ENCODE assay signal across 6 mouse cellular contexts in genomic region chr14:52991328-52991665, GRCm38 (mm10).
A peak's percentile ranks its signal among the peaks of the same experiment; 100 is the strongest.
DNase-seq lines count a peak whose midpoint lies in the region; ATAC-seq lines count a peak whose summit lies in the region.
"Not testable (repeated sequence)": the region's sequence is repeated elsewhere in the genome, so short reads cannot be mapped to it uniquely, and the experiment has no call there.

No protein-coding gene starts in this region.

- H3K27me3 ChIP-seq in forebrain, embryonic 14.5 days (replicated peaks; ENCODE audit: control insufficient read depth, insufficient read depth, low read length); hindbrain, embryonic 11.5 days (ENCODE audit: control insufficient read depth, insufficient read depth, low read length); hindbrain, embryonic 15.5 days; midbrain, embryonic 11.5 days (ENCODE audit: control insufficient read depth, insufficient read depth, low read length); midbrain, embryonic 15.5 days (replicated peaks); neural tube, embryonic 12.5 days (replicated peaks): not testable (repeated sequence)

- not testable (repeated sequence) for H3K27ac ChIP-seq in forebrain, embryonic 14.5 days (ENCODE audit: low read depth, low read length); hindbrain, embryonic 11.5 days (ENCODE audit: low read depth, low read length); hindbrain, embryonic 15.5 days (replicated peaks); midbrain, embryonic 11.5 days (ENCODE audit: low read depth, low read length); midbrain, embryonic 15.5 days; neural tube, embryonic 12.5 days

- WGBS in forebrain, embryonic 14.5 days, result no CpG with 5 or more reads among the region's 3 CpGs
- no CpG with 5 or more reads among the region's 3 CpGs for WGBS in hindbrain, embryonic 11.5 days
- WGBS in hindbrain, embryonic 15.5 days, result no CpG with 5 or more reads among the region's 3 CpGs
- no CpG with 5 or more reads among the region's 3 CpGs for WGBS in midbrain, embryonic 11.5 days
- no CpG with 5 or more reads among the region's 3 CpGs for WGBS in midbrain, embryonic 15.5 days
- no CpG with 5 or more reads among the region's 3 CpGs for WGBS in neural tube, embryonic 12.5 days

- H3K36me3 ChIP-seq in forebrain, embryonic 14.5 days (ENCODE audit: control insufficient read depth, insufficient read depth, low read length); hindbrain, embryonic 11.5 days (ENCODE audit: control insufficient read depth, insufficient read depth, low read length); hindbrain, embryonic 15.5 days; midbrain, embryonic 11.5 days (ENCODE audit: control insufficient read depth, insufficient read depth, low read length); midbrain, embryonic 15.5 days (replicated peaks); neural tube, embryonic 12.5 days: not testable (repeated sequence)

- H3K9me3 ChIP-seq in forebrain, embryonic 14.5 days (replicated peaks; ENCODE audit: control insufficient read depth, low read length); hindbrain, embryonic 11.5 days (ENCODE audit: control insufficient read depth, low read length); hindbrain, embryonic 15.5 days; midbrain, embryonic 11.5 days (ENCODE audit: control insufficient read depth, low read length); midbrain, embryonic 15.5 days; neural tube, embryonic 12.5 days: not testable (repeated sequence)

- not testable (repeated sequence) for H3K4me1 ChIP-seq in forebrain, embryonic 14.5 days (ENCODE audit: control insufficient read depth, insufficient read depth, low read length); hindbrain, embryonic 11.5 days (replicated peaks; ENCODE audit: control insufficient read depth, insufficient read depth, low read length); hindbrain, embryonic 15.5 days (replicated peaks); midbrain, embryonic 11.5 days (ENCODE audit: control insufficient read depth, insufficient read depth, low read length); midbrain, embryonic 15.5 days; neural tube, embryonic 12.5 days

- DNase-seq in forebrain, embryonic 14.5 days (ENCODE audit: low spot score); hindbrain, embryonic 11.5 days (ENCODE audit: low spot score); midbrain, embryonic 11.5 days (ENCODE audit: low spot score, missing footprints): not testable (repeated sequence)

- H3K4me2 ChIP-seq in forebrain, embryonic 14.5 days (ENCODE audit: low read length); hindbrain, embryonic 11.5 days (replicated peaks; ENCODE audit: low read depth, low read length); hindbrain, embryonic 15.5 days; midbrain, embryonic 11.5 days; midbrain, embryonic 15.5 days; neural tube, embryonic 12.5 days (replicated peaks): not testable (repeated sequence)

- peak; percentile 52; the same call in 1 of the 2 replicates for ATAC-seq in forebrain, embryonic 14.5 days
- ATAC-seq in hindbrain, embryonic 11.5 days (ENCODE audit: low FRiP score), result 0 out of 2 replicates have a peak, but pooled peaks have one; percentile 10
- peak; percentile 61; the same call in 1 of the 2 replicates for ATAC-seq in hindbrain, embryonic 15.5 days (ENCODE audit: low FRiP score, low read depth)
- peak; percentile 35; the same call in 1 of the 2 replicates for ATAC-seq in midbrain, embryonic 11.5 days (ENCODE audit: low FRiP score)
- peak; percentile 80 for ATAC-seq in midbrain, embryonic 15.5 days (replicated peaks)
- 0 out of 2 replicates have a peak, but pooled peaks have one; percentile 17 for ATAC-seq in neural tube, embryonic 12.5 days (ENCODE audit: low FRiP score, low read depth)

- H3K9ac ChIP-seq in forebrain, embryonic 14.5 days (ENCODE audit: low read length); hindbrain, embryonic 11.5 days (ENCODE audit: low read depth, low read length); hindbrain, embryonic 15.5 days; midbrain, embryonic 11.5 days (ENCODE audit: low read length); midbrain, embryonic 15.5 days; neural tube, embryonic 12.5 days: not testable (repeated sequence)

- H3K4me3 ChIP-seq in forebrain, embryonic 14.5 days (ENCODE audit: low read depth, low read length); hindbrain, embryonic 11.5 days (ENCODE audit: low read depth, low read length); hindbrain, embryonic 15.5 days; midbrain, embryonic 11.5 days (ENCODE audit: low read depth, low read length); midbrain, embryonic 15.5 days; neural tube, embryonic 12.5 days: not testable (repeated sequence)

Comparison
In these comparisons a context has a peak if more than half of its experiments do, and no peak if none do; other contexts are left out.
1. ATAC-seq: peak in every context shown above with its lines; median percentile 80 in midbrain, embryonic 15.5 days; 61 in hindbrain, embryonic 15.5 days; 52 in forebrain, embryonic 14.5 days; 35 in midbrain, embryonic 11.5 days; 17 in neural tube, embryonic 12.5 days; 10 in hindbrain, embryonic 11.5 days.